Mouse (Mus musculus) ES-Bruce4 (cell line): Measurements from ENCODE around the gene Tvp23a.

Experiments
- CTCF ChIP-seq: IDR thresholded peaks from one replicate; pipeline ENCODE4 v1.8.1; 2011; ENCODE audit warnings: low read depth, low read length
- EP300 ChIP-seq: IDR thresholded peaks from 2 replicates; pipeline ENCODE4 v1.6.1; 2011; ENCODE audit warnings: low read depth, low read length; ENCODE audit not compliant: insufficient read depth

DNA sequence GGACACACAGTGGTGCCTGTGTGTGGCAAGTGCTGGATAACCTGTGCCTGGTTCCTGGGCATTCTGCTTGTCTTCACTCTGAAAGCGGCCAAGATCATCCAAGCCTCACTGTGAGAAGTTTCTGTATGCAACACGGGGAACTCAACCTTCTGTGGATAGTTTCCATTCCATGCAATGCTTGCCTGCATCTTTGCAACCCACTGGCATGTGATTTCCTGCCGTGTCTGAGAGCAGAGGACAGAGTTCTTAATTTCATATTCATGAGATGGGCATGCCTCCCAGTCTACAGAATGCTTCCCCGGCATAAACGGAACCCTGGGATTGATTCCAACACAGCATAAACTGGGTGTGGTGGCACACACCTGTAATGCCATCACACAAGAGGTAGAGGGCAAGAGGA is 9.1 kb downstream of the Tvp23a start:
- TF ChIP-seq CTCF (no peak), EP300 (no peak)
